Mouse (Mus musculus): ENCODE data around the gene Inafm1. TPM values are rescaled to one million over a fixed set of nuclear protein-coding genes. Genes with fewer than 3 reads are reported as not detected.
"Not testable (repeated sequence)": the region's sequence is repeated elsewhere in the genome, so short reads cannot be mapped to it uniquely, and the experiment has no call there.

Inafm1 gene
- polyA plus RNA-seq, 1 experiment from 2014 or later = 9.8 TPM

DNA sequence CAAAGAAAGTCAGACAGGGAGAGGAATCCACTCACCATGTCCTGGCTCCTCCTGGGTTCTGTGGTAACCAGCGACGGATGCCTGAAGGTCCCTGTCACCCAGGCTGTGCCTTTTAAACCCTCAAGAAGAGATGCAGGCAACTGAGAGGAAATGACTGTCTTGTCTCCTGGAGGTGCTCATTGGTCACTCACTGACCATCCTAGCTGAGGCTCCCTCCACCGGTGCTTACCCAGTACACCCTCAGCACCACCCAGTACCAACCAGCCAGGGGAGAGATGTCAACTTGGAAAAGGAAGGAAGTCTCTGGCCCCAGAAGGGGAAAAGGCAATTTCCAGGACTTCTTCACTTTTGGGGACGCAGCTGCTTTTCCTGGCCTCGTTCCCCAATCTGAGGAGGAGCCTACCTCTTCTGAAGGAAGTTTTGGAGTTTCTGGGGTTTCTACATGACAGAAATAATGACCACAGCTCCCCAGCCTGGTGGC lies 14.3 kb downstream of the Inafm1 start, which contains the start of gene C5ar1:
Gene C5ar1, minus strand, starts transcription at position 431 of the 481 bp plus-strand sequence.
- H3K9ac ChIP-seq (ENCODE audit: low read length) = no peak within 1 kb of the TSS
- no peaks in the 10 kb centered on the region for H3K4me1 ChIP-seq (ENCODE audit: control insufficient read depth, insufficient read depth, low read length)
- H3K9me3 ChIP-seq (ENCODE audit: control insufficient read depth, low read length) = no peaks in the 10 kb centered on the region
- H3K4me2 ChIP-seq = no peak within 1 kb of the TSS
- WGBS = 86% methylated on average over 5 of the region's 5 CpGs
- H3K4me3 ChIP-seq (ENCODE audit: low read depth, low read length) = no peak within 1 kb of the TSS
- no peaks in the 10 kb centered on the region for H3K27me3 ChIP-seq (ENCODE audit: control insufficient read depth, insufficient read depth, low read length)
- DNase-seq (ENCODE audit: low spot score, missing footprints) (no peak), ATAC-seq (ENCODE audit: low FRiP score) (no peak)
- no peak within 1 kb of the TSS for H3K27ac ChIP-seq (ENCODE audit: low read depth, low read length)
- no peaks in the 10 kb centered on the region for H3K36me3 ChIP-seq (ENCODE audit: control insufficient read depth, insufficient read depth, low read length)

DNA sequence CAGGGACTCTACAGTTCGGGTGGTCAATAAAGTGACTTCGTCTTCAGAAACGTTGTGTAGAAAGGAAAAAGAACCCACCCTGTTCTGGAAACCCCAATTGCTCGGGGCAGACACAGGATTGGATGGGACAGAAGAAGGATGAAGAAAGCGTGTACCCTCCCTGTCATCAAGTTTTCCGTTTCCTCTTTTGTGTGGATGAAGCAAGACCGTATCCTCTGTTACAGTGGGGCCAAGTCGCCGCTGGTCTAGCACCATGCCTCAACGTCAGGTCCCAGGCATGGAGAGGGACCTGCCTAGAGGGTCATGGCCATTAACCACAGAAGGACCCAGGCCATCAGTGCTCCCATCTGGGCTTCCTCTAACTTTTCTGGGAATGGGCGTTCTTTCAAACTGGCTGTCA lies 15.6 kb downstream of the Inafm1 start:
- 91% methylated on average over 11 of the region's 11 CpGs for WGBS

DNA sequence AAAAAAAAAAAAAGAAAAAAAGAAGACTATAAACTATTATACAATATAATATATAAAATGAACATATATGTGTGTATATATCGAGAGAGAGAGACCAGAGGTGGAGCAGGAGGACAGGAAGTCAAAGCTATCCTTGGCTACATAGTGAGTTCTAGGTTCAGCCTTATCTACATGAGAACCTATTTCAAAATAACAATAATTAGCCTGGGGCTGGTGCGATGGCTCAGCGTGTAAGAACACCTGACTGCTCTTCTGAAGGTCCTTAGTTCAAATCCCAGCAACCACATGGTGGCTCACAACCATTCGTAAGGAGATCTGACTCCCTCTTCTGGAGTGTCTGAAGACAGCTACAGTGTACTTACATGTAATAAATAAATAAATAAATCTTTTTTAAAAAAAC lies 17.5 kb downstream of the Inafm1 start:
- 85% methylated on average over 4 of the region's 4 CpGs for WGBS
- not testable (repeated sequence) for H3K27ac ChIP-seq (ENCODE audit: low read depth, low read length); H3K4me1 ChIP-seq (ENCODE audit: control insufficient read depth, insufficient read depth, low read length); H3K9ac ChIP-seq (ENCODE audit: low read length); H3K4me2 ChIP-seq; H3K9me3 ChIP-seq (ENCODE audit: control insufficient read depth, low read length); H3K4me3 ChIP-seq (ENCODE audit: low read depth, low read length); H3K36me3 ChIP-seq (ENCODE audit: control insufficient read depth, insufficient read depth, low read length); H3K27me3 ChIP-seq (ENCODE audit: control insufficient read depth, insufficient read depth, low read length); ATAC-seq (ENCODE audit: low FRiP score); DNase-seq (ENCODE audit: low spot score, missing footprints)

More for the DNA sequence above, 15.6 kb downstream of the Inafm1 start:
- H3K9me3 ChIP-seq (ENCODE audit: control insufficient read depth, low read length) = no peaks in the 10 kb centered on the region
- H3K4me2 ChIP-seq = no peak overlapping the region
- H3K27me3 ChIP-seq (ENCODE audit: control insufficient read depth, insufficient read depth, low read length) = no peaks in the 10 kb centered on the region
- H3K27ac ChIP-seq (ENCODE audit: low read depth, low read length) = no peak overlapping the region
- H3K36me3 ChIP-seq (ENCODE audit: control insufficient read depth, insufficient read depth, low read length) = no peaks in the 10 kb centered on the region
- ATAC-seq (ENCODE audit: low FRiP score) (no peak), DNase-seq (ENCODE audit: low spot score, missing footprints) (no peak)
- H3K4me1 ChIP-seq (ENCODE audit: control insufficient read depth, insufficient read depth, low read length) = no peaks in the 10 kb centered on the region
- H3K4me3 ChIP-seq (ENCODE audit: low read depth, low read length) = no peak overlapping the region
- H3K9ac ChIP-seq (ENCODE audit: low read length) = no peak overlapping the region

DNA sequence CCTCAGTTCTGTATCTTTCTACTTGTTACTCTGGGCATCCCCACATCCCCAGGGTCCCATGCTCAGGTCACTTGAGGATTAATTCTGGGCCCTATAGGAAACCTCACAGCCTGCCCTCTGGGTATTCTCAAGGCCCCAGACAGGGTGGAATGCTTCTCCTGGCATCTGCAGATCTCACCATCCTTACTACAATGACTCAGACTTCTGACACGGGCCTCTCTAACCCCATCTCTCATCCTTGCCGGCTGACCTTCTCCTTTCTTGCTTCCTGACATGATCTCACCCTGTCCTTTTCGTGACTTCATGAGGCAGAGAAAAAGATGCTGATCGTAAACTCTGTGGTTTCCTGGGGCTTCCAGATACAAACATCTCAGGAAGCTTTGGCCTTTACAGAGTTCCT lies 19.2 kb downstream of the Inafm1 start:
- ATAC-seq (ENCODE audit: low FRiP score) = no peak
- Histone ChIP-seq H3K4me1 (ENCODE audit: control insufficient read depth, insufficient read depth, low read length) (no peaks in the 10 kb centered on the region), H3K9ac (ENCODE audit: low read length) (no peak overlapping the region), H3K4me2 (no peak overlapping the region), H3K27ac (ENCODE audit: low read depth, low read length) (no peak overlapping the region), H3K36me3 (ENCODE audit: control insufficient read depth, insufficient read depth, low read length) (no peaks in the 10 kb centered on the region), H3K9me3 (ENCODE audit: control insufficient read depth, low read length) (no peaks in the 10 kb centered on the region), H3K27me3 (ENCODE audit: control insufficient read depth, insufficient read depth, low read length) (no peaks in the 10 kb centered on the region), H3K4me3 (ENCODE audit: low read depth, low read length) (no peak overlapping the region)
- 69% methylated on average over 4 of the region's 4 CpGs for WGBS
- DNase-seq (ENCODE audit: low spot score, missing footprints) = no peak

DNA sequence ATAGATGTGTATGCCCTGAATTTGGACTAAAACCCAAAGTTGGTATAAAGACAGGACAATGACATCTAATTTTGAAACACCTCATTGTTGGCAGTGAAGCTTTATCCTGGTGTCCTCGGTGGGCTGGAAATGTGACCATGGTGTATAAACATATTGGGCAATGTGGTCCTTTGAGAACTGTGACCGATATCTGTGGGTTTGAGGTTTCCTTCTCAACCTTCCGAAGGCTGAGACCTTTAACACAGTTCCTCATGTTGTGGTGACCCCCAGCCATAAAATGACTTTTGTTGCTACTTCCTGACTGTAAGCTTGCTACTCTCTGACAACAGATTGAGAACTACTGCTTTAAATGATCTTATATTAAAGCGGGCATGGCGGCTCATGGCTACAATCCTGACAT lies 22.7 kb downstream of the Inafm1 start:
- no peak overlapping the region for H3K4me3 ChIP-seq (ENCODE audit: low read depth, low read length)
- H3K9me3 ChIP-seq (ENCODE audit: control insufficient read depth, low read length) = no peaks in the 10 kb centered on the region
- H3K9ac ChIP-seq (ENCODE audit: low read length) = no peak overlapping the region
- 86% methylated on average over 5 of the region's 5 CpGs for WGBS
- no peak overlapping the region for H3K27ac ChIP-seq (ENCODE audit: low read depth, low read length)
- ATAC-seq (ENCODE audit: low FRiP score) (no peak), DNase-seq (ENCODE audit: low spot score, missing footprints) (no peak)
- H3K4me1 ChIP-seq (ENCODE audit: control insufficient read depth, insufficient read depth, low read length) = no peaks in the 10 kb centered on the region
- no peaks in the 10 kb centered on the region for H3K36me3 ChIP-seq (ENCODE audit: control insufficient read depth, insufficient read depth, low read length)
- no peak overlapping the region for H3K4me2 ChIP-seq
- H3K27me3 ChIP-seq (ENCODE audit: control insufficient read depth, insufficient read depth, low read length) = no peaks in the 10 kb centered on the region

DNA sequence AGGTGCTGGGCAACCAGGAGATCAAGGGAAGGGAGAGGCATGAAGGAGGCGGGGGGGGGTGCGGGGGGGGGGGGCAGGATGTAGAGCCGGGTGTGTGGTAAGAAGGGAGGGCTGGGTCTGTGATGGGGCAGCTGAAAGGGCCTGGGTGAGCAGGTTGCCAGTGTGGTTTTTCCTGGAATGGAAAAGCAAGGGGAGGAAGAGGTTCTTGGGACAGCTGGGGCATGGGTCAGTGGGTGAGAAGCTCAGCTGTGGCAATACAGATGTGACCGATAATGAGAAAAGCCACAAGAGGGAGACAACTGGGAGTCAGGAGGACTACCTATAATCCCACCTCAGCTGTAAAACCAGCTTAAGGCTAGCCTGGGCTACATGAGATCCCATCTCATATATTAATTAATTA lies 27.5 kb downstream of the Inafm1 start:
- ATAC-seq (ENCODE audit: low FRiP score) (no peak), DNase-seq (ENCODE audit: low spot score, missing footprints) (no peak)
- no peak overlapping the region for H3K4me2 ChIP-seq
- H3K4me3 ChIP-seq (ENCODE audit: low read depth, low read length) = no peak overlapping the region
- H3K9me3 ChIP-seq (ENCODE audit: control insufficient read depth, low read length) = no peaks in the 10 kb centered on the region
- no peaks in the 10 kb centered on the region for H3K36me3 ChIP-seq (ENCODE audit: control insufficient read depth, insufficient read depth, low read length)
- no peaks in the 10 kb centered on the region for H3K4me1 ChIP-seq (ENCODE audit: control insufficient read depth, insufficient read depth, low read length)
- WGBS = 64% methylated on average over 2 of the region's 4 CpGs
- H3K27ac ChIP-seq (ENCODE audit: low read depth, low read length) = no peak overlapping the region
- H3K27me3 ChIP-seq (ENCODE audit: control insufficient read depth, insufficient read depth, low read length) = no peaks in the 10 kb centered on the region
- no peak overlapping the region for H3K9ac ChIP-seq (ENCODE audit: low read length)

DNA sequence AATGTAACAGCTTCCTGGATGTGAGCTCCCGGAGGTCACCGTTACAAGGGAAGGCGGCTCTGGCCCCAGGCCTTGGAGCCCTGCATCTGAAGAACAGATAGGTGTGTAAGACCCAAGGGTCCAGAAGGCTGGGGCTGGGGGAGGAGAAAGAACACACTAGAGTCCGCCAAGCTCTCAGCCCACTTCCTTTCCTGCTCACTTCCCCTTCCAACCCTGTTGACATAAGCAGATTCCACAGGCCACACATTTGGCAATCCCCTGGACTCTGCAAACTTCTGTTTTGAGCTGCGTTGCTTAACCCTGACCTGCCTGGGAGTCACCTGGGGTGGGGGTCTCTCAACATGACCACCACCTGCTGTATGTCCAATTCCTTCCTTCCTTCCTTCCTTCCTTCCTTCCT lies 29.4 kb downstream of the Inafm1 start, which contains the start of gene C5ar2:
Gene C5ar2, minus strand, starts transcription at position 88 of the 400 bp plus-strand sequence.
- H3K4me3 ChIP-seq (ENCODE audit: low read depth, low read length) = no peak within 1 kb of the TSS
- H3K36me3 ChIP-seq (ENCODE audit: control insufficient read depth, insufficient read depth, low read length) = no peaks in the 10 kb centered on the region
- H3K4me1 ChIP-seq (ENCODE audit: control insufficient read depth, insufficient read depth, low read length) = no peaks in the 10 kb centered on the region
- H3K4me2 ChIP-seq = no peak within 1 kb of the TSS
- H3K9ac ChIP-seq (ENCODE audit: low read length) = no peak within 1 kb of the TSS
- ATAC-seq (ENCODE audit: low FRiP score) (no peak), DNase-seq (ENCODE audit: low spot score, missing footprints) (no peak)
- 78% methylated on average over 5 of the region's 5 CpGs for WGBS
- no peaks in the 10 kb centered on the region for H3K27me3 ChIP-seq (ENCODE audit: control insufficient read depth, insufficient read depth, low read length)
- no peak within 1 kb of the TSS for H3K27ac ChIP-seq (ENCODE audit: low read depth, low read length)
- no peaks in the 10 kb centered on the region for H3K9me3 ChIP-seq (ENCODE audit: control insufficient read depth, low read length)

DNA sequence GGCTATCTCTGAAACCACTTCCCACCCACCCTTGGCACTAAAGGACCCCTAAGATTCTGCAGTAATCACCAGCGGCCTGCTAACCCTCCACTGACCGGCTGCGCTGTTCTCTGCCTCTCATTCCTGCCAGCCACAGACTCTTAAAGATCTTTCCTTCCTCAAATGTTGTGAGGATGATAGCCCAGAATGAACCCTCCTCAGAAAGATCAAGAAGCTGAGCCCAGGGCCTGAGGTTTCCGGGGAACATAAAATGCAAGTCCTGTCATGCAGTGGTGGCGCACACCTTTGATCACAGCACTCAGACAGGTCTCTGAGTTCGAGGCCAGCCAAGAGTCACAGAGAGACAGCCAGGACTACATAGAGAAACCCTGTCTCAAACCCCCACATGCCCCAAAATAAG lies 31.2 kb downstream of the Inafm1 start:
- no peak overlapping the region for H3K27ac ChIP-seq (ENCODE audit: low read depth, low read length)
- 84% methylated on average over 6 of the region's 6 CpGs for WGBS
- H3K4me2 ChIP-seq = no peak overlapping the region
- DNase-seq (ENCODE audit: low spot score, missing footprints) = no peak
- no peaks in the 10 kb centered on the region for H3K27me3 ChIP-seq (ENCODE audit: control insufficient read depth, insufficient read depth, low read length)
- no peaks in the 10 kb centered on the region for H3K9me3 ChIP-seq (ENCODE audit: control insufficient read depth, low read length)
- no peak overlapping the region for H3K9ac ChIP-seq (ENCODE audit: low read length)
- no peak for ATAC-seq (ENCODE audit: low FRiP score)
- H3K4me1 ChIP-seq (ENCODE audit: control insufficient read depth, insufficient read depth, low read length) = no peaks in the 10 kb centered on the region
- H3K4me3 ChIP-seq (ENCODE audit: low read depth, low read length) = no peak overlapping the region
- H3K36me3 ChIP-seq (ENCODE audit: control insufficient read depth, insufficient read depth, low read length) = no peaks in the 10 kb centered on the region

DNA sequence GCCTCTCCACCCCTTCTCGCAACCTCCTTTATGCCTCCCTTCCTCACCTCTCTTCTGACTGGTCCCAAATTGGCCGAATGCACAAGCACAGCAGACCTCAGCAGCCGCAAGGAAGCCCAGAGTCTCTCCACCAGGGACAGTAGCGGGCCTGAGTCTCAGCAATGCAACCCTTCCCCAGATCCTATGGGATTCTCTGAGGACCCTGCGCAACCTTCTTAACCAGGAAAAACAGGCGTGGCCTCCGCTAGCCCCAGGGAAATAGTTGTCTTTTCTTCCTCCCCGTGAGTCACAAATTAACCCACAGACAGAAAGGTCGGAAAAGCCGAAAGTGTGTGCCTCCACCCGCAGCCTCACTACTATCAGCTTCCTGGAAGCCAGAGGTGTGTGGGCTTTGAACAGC lies 31.6 kb downstream of the Inafm1 start:
- H3K27me3 ChIP-seq (ENCODE audit: control insufficient read depth, insufficient read depth, low read length) = no peaks in the 10 kb centered on the region
- H3K9ac ChIP-seq (ENCODE audit: low read length) = no peak overlapping the region
- H3K36me3 ChIP-seq (ENCODE audit: control insufficient read depth, insufficient read depth, low read length) = no peaks in the 10 kb centered on the region
- DNase-seq (ENCODE audit: low spot score, missing footprints) (no peak), ATAC-seq (ENCODE audit: low FRiP score) (no peak)
- H3K9me3 ChIP-seq (ENCODE audit: control insufficient read depth, low read length) = no peaks in the 10 kb centered on the region
- H3K4me3 ChIP-seq (ENCODE audit: low read depth, low read length) = no peak overlapping the region
- no peaks in the 10 kb centered on the region for H3K4me1 ChIP-seq (ENCODE audit: control insufficient read depth, insufficient read depth, low read length)
- no peak overlapping the region for H3K27ac ChIP-seq (ENCODE audit: low read depth, low read length)
- no peak overlapping the region for H3K4me2 ChIP-seq
- 67% methylated on average over 11 of the region's 11 CpGs for WGBS

DNA sequence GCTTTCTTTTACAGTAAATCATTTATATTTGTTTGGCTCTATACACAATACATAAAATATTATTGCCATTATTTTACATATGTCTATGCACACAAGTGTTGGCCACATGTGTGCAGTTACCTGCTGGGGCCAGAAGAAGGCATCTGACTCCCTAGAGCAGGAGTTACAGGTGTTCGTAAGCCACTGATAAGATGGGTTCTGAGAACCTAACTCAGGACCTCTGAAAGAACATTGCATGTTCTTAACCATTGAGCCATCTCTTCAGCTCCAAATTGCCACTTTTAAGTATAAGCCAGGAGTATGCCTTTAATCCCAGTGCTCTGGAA lies 32.5 kb downstream of the Inafm1 start:
- no peak for DNase-seq (ENCODE audit: low spot score, missing footprints)
- ATAC-seq (ENCODE audit: low FRiP score) = no peak
- H3K9me3 ChIP-seq (ENCODE audit: control insufficient read depth, low read length) = no peaks in the 10 kb centered on the region
- H3K27ac ChIP-seq (ENCODE audit: low read depth, low read length) = no peak overlapping the region
- H3K36me3 ChIP-seq (ENCODE audit: control insufficient read depth, insufficient read depth, low read length) = no peaks in the 10 kb centered on the region
- WGBS = 97% methylated on average over 1 of the region's 1 CpGs
- no peaks in the 10 kb centered on the region for H3K27me3 ChIP-seq (ENCODE audit: control insufficient read depth, insufficient read depth, low read length)
- H3K9ac ChIP-seq (ENCODE audit: low read length) = no peak overlapping the region
- no peaks in the 10 kb centered on the region for H3K4me1 ChIP-seq (ENCODE audit: control insufficient read depth, insufficient read depth, low read length)
- no peak overlapping the region for H3K4me3 ChIP-seq (ENCODE audit: low read depth, low read length)
- H3K4me2 ChIP-seq = no peak overlapping the region
